Mouse (Mus musculus): ENCODE measurements around the gene Pnlip.

The Pnlip gene

GRCm38 (mm10) chr19:58726551-58726950, 74.3 kb downstream of the Pnlip start:
- DNase-seq (ENCODE audit: low read depth, low spot score), result no peak

- DNase-seq (ENCODE audit: low read depth, low spot score), result no peak
Measured at GRCm38 (mm10) chr19:58727756-58728155, 75.5 kb downstream of the Pnlip start.

GRCm38 (mm10) chr19:58728445-58729031, 76.2 kb downstream of the Pnlip start, which contains the start of gene Pnliprp1:
Gene Pnliprp1, plus strand, starts transcription at chr19:58728887.
- no peak for DNase-seq (ENCODE audit: low read depth, low spot score)

Measured in CD4-positive, CD25-positive, alpha-beta regulatory T cell, adult 2 months (primary cell).